Mouse (Mus musculus): Measurements from ENCODE around the gene Ash1l. TPM values are rescaled to one million over a fixed set of nuclear protein-coding genes. Genes with fewer than 3 reads are reported as not detected.

The Ash1l gene
- polyA plus RNA-seq, 1 experiment: 5.4 TPM

DNA sequence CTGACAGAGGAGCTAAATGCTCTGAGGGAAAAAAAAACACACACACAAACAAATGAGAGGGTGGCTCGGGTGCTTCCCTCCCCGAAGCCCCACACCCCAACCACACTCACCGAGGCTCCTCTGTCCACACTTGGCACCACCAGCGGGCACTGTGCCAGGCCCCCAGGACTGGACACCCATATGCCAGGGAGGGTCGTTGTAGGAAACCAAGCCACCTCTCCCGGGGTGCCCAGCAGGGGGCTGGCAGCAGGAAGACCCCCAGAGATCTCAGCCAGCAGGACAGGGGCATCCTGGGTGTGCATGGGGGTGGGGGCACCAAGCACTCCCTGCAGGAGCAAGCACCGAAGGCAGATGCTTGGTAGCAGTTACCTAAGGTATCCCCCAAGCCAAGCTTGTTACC lies 150.4 kb downstream of the Ash1l start, which contains the start of gene Gm43738:
TSS of gene Gm43738 (minus strand) at position 289 of the 400 bp plus-strand sequence.
- Histone ChIP-seq H3K27me3 (ENCODE audit: control insufficient read depth, insufficient read depth, insufficient read length) (no peaks in the 10 kb centered on the region), H3K4me3 (ENCODE audit: insufficient read depth, poor library complexity, severe bottlenecking) (peak within 1 kb of the TSS; percentile 74), H3K36me3 (ENCODE audit: control insufficient read depth, insufficient read depth) (peaks cover 40% of the 10 kb centered on the region), H3K79me2 (ENCODE audit: control insufficient read depth, insufficient read depth) (peaks cover 30% of the 10 kb centered on the region), H3K79me3 (ENCODE audit: low read depth) (peaks cover 21% of the 10 kb centered on the region), H3ac (ENCODE audit: control insufficient read depth, insufficient read length, low read depth) (peak within 1 kb of the TSS; percentile 64)
- TF ChIP-seq CTCF (IDR thresholded peaks at IDR 0.05; ENCODE audit: control insufficient read depth, insufficient read depth, insufficient read length) (no peak), USF1 (IDR thresholded peaks at IDR 0.05; ENCODE audit: low read depth) (no peak), FOSL1 (IDR thresholded peaks at IDR 0.05; ENCODE audit: insufficient read depth, low read length, poor library complexity, severe bottlenecking) (no peak), MYOD1 (IDR thresholded peaks at IDR 0.05; ENCODE audit: control insufficient read depth, insufficient read length, low read depth) (no peak), MYOG (IDR thresholded peaks at IDR 0.05; ENCODE audit: control insufficient read depth, extremely low read depth, insufficient read length) (no peak), MAX (IDR thresholded peaks at IDR 0.05) (no peak), CEBPB (IDR thresholded peaks at IDR 0.05; ENCODE audit: low read depth) (no peak)

DNA sequence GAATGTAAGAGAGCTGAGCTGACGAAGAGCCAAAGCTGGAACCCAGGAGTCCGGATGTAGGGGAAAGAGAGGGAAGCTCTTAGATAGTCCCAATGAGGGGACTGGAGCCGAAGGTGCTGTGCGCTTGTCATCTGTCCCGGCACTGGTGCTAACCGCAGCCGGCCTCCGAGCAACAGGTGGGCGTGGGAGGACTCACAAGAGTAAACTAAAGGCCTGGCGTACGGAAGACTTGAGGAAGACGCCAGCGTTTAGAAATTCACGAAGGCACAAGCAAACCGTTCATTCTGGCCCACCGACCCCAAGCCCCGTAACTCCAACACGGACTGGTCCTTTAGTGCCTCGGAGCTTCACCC lies 151.0 kb downstream of the Ash1l start:
- Histone ChIP-seq H3K79me2 (ENCODE audit: control insufficient read depth, insufficient read depth) (peaks cover 30% of the 10 kb centered on the region), H3K79me3 (ENCODE audit: low read depth) (peaks cover 21% of the 10 kb centered on the region), H3K27me3 (ENCODE audit: control insufficient read depth, insufficient read depth, insufficient read length) (no peaks in the 10 kb centered on the region), H3K36me3 (ENCODE audit: control insufficient read depth, insufficient read depth) (peaks cover 33% of the 10 kb centered on the region), H3K4me3 (ENCODE audit: insufficient read depth, poor library complexity, severe bottlenecking) (peak overlapping the region; percentile 74), H3ac (ENCODE audit: control insufficient read depth, insufficient read length, low read depth) (peak overlapping the region; percentile 64)
- no peak for TF ChIP-seq USF1 (IDR thresholded peaks at IDR 0.05; ENCODE audit: low read depth)
- TF ChIP-seq FOSL1 (IDR thresholded peaks at IDR 0.05; ENCODE audit: insufficient read depth, low read length, poor library complexity, severe bottlenecking): no peak
- no peak for TF ChIP-seq MYOD1 (IDR thresholded peaks at IDR 0.05; ENCODE audit: control insufficient read depth, insufficient read length, low read depth)
- TF ChIP-seq CTCF (IDR thresholded peaks at IDR 0.05; ENCODE audit: control insufficient read depth, insufficient read depth, insufficient read length): no peak
- TF ChIP-seq CEBPB (IDR thresholded peaks at IDR 0.05; ENCODE audit: low read depth): no peak
- TF ChIP-seq MAX (IDR thresholded peaks at IDR 0.05): no peak

DNA sequence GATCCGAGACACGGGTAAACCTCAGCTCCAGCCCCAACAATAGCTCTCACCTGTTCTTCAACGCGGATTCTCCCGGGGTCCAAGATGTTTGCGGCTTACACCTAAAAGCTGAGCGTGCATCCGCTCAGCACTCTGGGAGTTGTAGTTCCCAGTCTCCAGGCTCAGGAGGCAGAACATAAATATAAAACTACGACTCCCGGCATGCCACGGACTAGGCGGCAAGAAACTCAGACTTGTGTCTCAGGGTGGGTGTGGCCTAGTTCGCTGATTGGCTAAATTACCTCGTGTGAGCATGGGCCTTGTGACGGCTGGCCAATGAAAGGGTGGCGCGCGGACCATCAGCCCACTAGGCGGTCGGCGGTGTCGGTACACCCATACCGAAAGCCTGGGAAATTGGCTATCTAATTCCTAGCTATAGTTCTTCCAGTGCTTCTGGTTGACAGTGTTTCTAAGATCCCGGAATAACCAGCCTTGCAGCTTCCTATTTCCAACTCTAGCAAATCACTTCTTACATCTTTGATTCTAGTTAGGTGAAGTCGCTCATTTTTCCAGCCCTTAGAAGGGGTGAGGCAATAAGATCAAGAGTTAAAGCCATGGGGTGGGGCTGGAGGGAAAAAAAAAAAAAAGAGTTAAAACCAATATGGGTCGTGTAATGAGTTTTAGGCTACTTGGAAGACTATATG lies 151.5 kb downstream of the Ash1l start, which contains the start of gene Fdps:
TSS of gene Fdps (minus strand) at position 148 of the 683 bp plus-strand sequence.
- peaks cover 29% of the 10 kb centered on the region for H3K36me3 ChIP-seq (ENCODE audit: control insufficient read depth, insufficient read depth)
- no peaks in the 10 kb centered on the region for H3K27me3 ChIP-seq (ENCODE audit: control insufficient read depth, insufficient read depth, insufficient read length)
- H3ac ChIP-seq (ENCODE audit: control insufficient read depth, insufficient read length, low read depth): peak within 1 kb of the TSS; percentile 64
- peak; percentile 43 for TF ChIP-seq MAX (IDR thresholded peaks at IDR 0.05)
- peak; percentile 69 for TF ChIP-seq USF1 (IDR thresholded peaks at IDR 0.05; ENCODE audit: low read depth)
- TF ChIP-seq CTCF (IDR thresholded peaks at IDR 0.05; ENCODE audit: control insufficient read depth, insufficient read depth, insufficient read length): no peak
- peak within 1 kb of the TSS; percentile 74 for H3K4me3 ChIP-seq (ENCODE audit: insufficient read depth, poor library complexity, severe bottlenecking)
- peaks cover 21% of the 10 kb centered on the region for H3K79me3 ChIP-seq (ENCODE audit: low read depth)
- H3K79me2 ChIP-seq (ENCODE audit: control insufficient read depth, insufficient read depth): peaks cover 30% of the 10 kb centered on the region

DNA sequence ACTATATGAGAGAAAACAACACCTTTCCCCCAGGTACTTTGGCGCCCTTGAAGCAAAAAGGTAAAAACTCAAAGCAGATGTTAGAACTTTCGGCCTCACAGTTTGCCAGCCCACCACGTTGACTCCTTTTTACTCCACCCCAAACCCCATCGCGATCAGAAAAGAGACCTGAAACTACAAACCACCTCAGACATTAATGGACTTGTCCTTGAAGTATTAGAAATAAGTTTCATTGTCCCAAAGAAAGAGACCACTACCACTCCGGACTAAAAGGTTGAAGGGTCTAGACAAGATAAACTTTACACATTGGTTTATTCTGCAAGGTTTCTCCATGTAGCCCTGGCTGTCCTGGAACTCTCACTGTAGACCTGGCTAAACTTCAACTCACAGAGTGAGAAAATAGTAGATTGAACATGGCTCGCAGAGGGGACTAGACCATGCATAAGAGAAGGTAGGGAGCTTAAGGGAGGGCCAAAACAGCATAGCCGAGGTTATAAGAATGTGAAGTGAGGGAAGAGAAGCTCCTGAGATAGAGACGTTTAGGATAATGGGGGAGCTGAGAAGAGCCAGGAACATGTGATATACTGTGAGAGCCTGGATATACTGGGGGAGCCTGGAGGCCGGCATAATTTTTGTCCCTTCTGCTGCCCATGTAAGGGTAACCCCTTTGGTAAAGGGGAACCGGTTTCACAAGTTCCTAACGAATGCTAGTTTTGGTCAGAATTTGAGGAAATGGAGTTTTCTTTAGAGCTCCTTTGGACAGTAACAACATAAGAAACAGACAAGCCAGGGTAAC lies 152.3 kb downstream of the Ash1l start:
- TF ChIP-seq CTCF (IDR thresholded peaks at IDR 0.05; ENCODE audit: control insufficient read depth, insufficient read depth, insufficient read length) (no peak), CEBPB (IDR thresholded peaks at IDR 0.05; ENCODE audit: low read depth) (no peak), MYOD1 (IDR thresholded peaks at IDR 0.05; ENCODE audit: control insufficient read depth, insufficient read length, low read depth) (no peak), USF1 (IDR thresholded peaks at IDR 0.05; ENCODE audit: low read depth) (no peak), MYOG (IDR thresholded peaks at IDR 0.05; ENCODE audit: control insufficient read depth, extremely low read depth, insufficient read length) (no peak), MAX (IDR thresholded peaks at IDR 0.05) (no peak), FOSL1 (IDR thresholded peaks at IDR 0.05; ENCODE audit: insufficient read depth, low read length, poor library complexity, severe bottlenecking) (no peak)
- peaks cover 21% of the 10 kb centered on the region for H3K79me3 ChIP-seq (ENCODE audit: low read depth)
- H3K36me3 ChIP-seq (ENCODE audit: control insufficient read depth, insufficient read depth): peaks cover 23% of the 10 kb centered on the region
- H3K79me2 ChIP-seq (ENCODE audit: control insufficient read depth, insufficient read depth): peaks cover 30% of the 10 kb centered on the region
- H3ac ChIP-seq (ENCODE audit: control insufficient read depth, insufficient read length, low read depth): no peak overlapping the region
- H3K27me3 ChIP-seq (ENCODE audit: control insufficient read depth, insufficient read depth, insufficient read length): no peaks in the 10 kb centered on the region
- no peak overlapping the region for H3K4me3 ChIP-seq (ENCODE audit: insufficient read depth, poor library complexity, severe bottlenecking)

DNA sequence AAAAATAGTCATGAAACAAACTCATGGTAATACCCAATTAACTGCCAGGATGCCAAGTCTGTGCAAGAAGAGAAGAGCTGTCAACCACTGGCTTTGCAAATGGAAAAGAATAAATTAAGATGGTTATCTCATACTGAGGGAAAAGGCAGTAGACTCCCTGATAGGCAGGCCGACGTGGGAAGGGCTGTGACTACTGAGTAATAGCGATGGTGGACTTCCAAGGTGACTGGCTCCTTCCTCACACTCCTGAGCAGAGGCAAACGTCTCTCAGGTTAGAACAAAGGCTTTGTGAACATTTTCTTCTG lies 152.8 kb downstream of the Ash1l start:
- Histone ChIP-seq H3K79me2 (ENCODE audit: control insufficient read depth, insufficient read depth) (peaks cover 30% of the 10 kb centered on the region), H3K27me3 (ENCODE audit: control insufficient read depth, insufficient read depth, insufficient read length) (no peaks in the 10 kb centered on the region), H3ac (ENCODE audit: control insufficient read depth, insufficient read length, low read depth) (no peak overlapping the region), H3K4me3 (ENCODE audit: insufficient read depth, poor library complexity, severe bottlenecking) (no peak overlapping the region), H3K36me3 (ENCODE audit: control insufficient read depth, insufficient read depth) (peaks cover 17% of the 10 kb centered on the region), H3K79me3 (ENCODE audit: low read depth) (peaks cover 21% of the 10 kb centered on the region)
- no peak for TF ChIP-seq MYOG (IDR thresholded peaks at IDR 0.05; ENCODE audit: control insufficient read depth, extremely low read depth, insufficient read length)
- TF ChIP-seq FOSL1 (IDR thresholded peaks at IDR 0.05; ENCODE audit: insufficient read depth, low read length, poor library complexity, severe bottlenecking): no peak
- TF ChIP-seq USF1 (IDR thresholded peaks at IDR 0.05; ENCODE audit: low read depth): no peak
- TF ChIP-seq MYOD1 (IDR thresholded peaks at IDR 0.05; ENCODE audit: control insufficient read depth, insufficient read length, low read depth): no peak
- no peak for TF ChIP-seq CEBPB (IDR thresholded peaks at IDR 0.05; ENCODE audit: low read depth)
- no peak for TF ChIP-seq MAX (IDR thresholded peaks at IDR 0.05)
- no peak for TF ChIP-seq CTCF (IDR thresholded peaks at IDR 0.05; ENCODE audit: control insufficient read depth, insufficient read depth, insufficient read length)

Data from C2C12 (cell line).